Mouse (Mus musculus): ENCODE measurements around the gene Btbd9.

DNA sequence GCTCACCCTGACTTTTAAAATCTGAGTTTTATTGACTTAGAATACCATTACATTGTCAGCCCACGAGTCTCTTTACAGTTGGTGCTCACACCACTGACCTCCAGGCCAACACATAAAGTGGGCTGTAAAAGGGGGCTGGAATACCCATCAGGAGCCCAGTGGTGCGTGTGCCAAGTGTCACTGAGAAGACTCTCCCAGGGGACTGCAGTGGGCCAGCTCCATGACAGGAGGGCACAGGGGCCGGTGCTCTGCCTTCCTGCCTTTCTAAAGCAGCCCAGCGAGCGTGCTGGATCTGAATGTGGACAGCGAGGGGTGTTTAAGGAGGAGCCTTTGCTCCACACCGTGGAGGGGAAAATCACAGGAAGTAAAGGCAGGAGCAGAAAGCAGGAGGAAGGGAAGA, 322.4 kb downstream of the Btbd9 start:
- TF ChIP-seq MAX (IDR thresholded peaks at IDR 0.05) (no peak), CTCF (IDR thresholded peaks at IDR 0.05; ENCODE audit: control insufficient read depth, insufficient read depth, insufficient read length) (no peak), USF1 (IDR thresholded peaks at IDR 0.05; ENCODE audit: low read depth) (no peak), CEBPB (IDR thresholded peaks at IDR 0.05; ENCODE audit: low read depth) (no peak), MYOD1 (IDR thresholded peaks at IDR 0.05; ENCODE audit: control insufficient read depth, insufficient read length, low read depth) (no peak)

All from C2C12 (cell line).